8 mouse cellular contexts compared by ENCODE assay signal in genomic region chr17:23843141-23843811, GRCm38 (mm10). TPM values are rescaled to one million over a fixed set of nuclear protein-coding genes. Genes with fewer than 3 reads are reported as not detected.
DNase-seq lines count a peak whose midpoint lies in the region; ATAC-seq and TF ChIP-seq lines count a peak whose summit lies in the region.

No protein-coding gene starts in this region.

- POLR2A ChIA-PET in Patski (lab: Charles Lee), result no interaction called here

- peaks cover 9% of the 10 kb centered on the region for H3K27me3 ChIP-seq in heart, embryonic 10.5 days (ENCODE audit: insufficient read depth, poor library complexity, severe bottlenecking)
- H3K27me3 ChIP-seq in Patski, result no peaks in the 10 kb centered on the region
- H3K27me3 ChIP-seq in midbrain, embryonic 13.5 days, result 0 out of 2 replicates have a peak, but pooled peaks cover 2% of the 10 kb centered on the region

- H3K9ac ChIP-seq in midbrain, embryonic 13.5 days (replicated peaks), result no peak overlapping the region

- no peak for DNase-seq in heart, embryonic 10.5 days (ENCODE audit: low spot score)
- DNase-seq in heart, postnatal 36 days, result no peak
- DNase-seq in Patski (ENCODE audit: low read depth, low spot score), result no peak
- DNase-seq in induced T-regulatory cell, adult 2 months (ENCODE audit: low read depth), result peak; percentile 58
- DNase-seq in right cerebral cortex, adult 18-20 months, result no peak
- DNase-seq in spleen, postnatal 14 days (ENCODE audit: low spot score in 2 of 2), result no peak
- DNase-seq in layer of hippocampus, postnatal 14 days (ENCODE audit: low spot score in 2 of 2), result no peak

- ATAC-seq in Patski, result no peak
- ATAC-seq in midbrain, embryonic 13.5 days, result peak; percentile 20; the same call in 1 of the 2 replicates

- H3K4me1 ChIP-seq in heart, embryonic 10.5 days, result peaks cover 12% of the 10 kb centered on the region
- H3K4me1 ChIP-seq in midbrain, embryonic 13.5 days (replicated peaks), result no peaks in the 10 kb centered on the region

- H3K36me3 ChIP-seq in heart, embryonic 10.5 days, result no peaks in the 10 kb centered on the region
- no peaks in the 10 kb centered on the region for H3K36me3 ChIP-seq in midbrain, embryonic 13.5 days

- peak overlapping the region; percentile 32; the same call in 1 of the 2 replicates for H3K4me2 ChIP-seq in midbrain, embryonic 13.5 days (replicated peaks)

- peak overlapping the region; percentile 44 for H3K4me3 ChIP-seq in heart, embryonic 10.5 days
- H3K4me3 ChIP-seq in midbrain, embryonic 13.5 days (replicated peaks), result no peak overlapping the region

- CTCF ChIA-PET in Patski (lab: Charles Lee), result interaction anchor here (0.9 to 2.9 kb wide), 12 partner anchors 11 to 139 kb away, joined by 3 to 23 read pairs (median 5); partner anchors contain the start of gene Elob

- peak; percentile 53 for TF ChIP-seq CTCF in Patski (IDR thresholded peaks at IDR 0.05)

- intact Hi-C loops in heart, postnatal 36 days (cut with DNase I), result loop anchor here (2.0 kb wide), 1 partner anchor 68 kb away; no protein-coding TSS in a partner anchor

- H3K27ac ChIP-seq in heart, embryonic 10.5 days, result peak overlapping the region; percentile 29; the same call in 1 of the 2 replicates
- H3K27ac ChIP-seq in midbrain, embryonic 13.5 days, result no peak overlapping the region

- no peaks in the 10 kb centered on the region for H3K9me3 ChIP-seq in heart, embryonic 10.5 days
- H3K9me3 ChIP-seq in midbrain, embryonic 13.5 days, result no peaks in the 10 kb centered on the region

- in situ Hi-C loops in Patski (cut with MboI; ENCODE audit: low pct_unique_long_range_greater_than_20kb), result no loop called here

- WGBS in heart, embryonic 10.5 days, result 42% methylated on average over 23 of the region's 23 CpGs
- 40% methylated on average over 23 of the region's 23 CpGs for WGBS in midbrain, embryonic 13.5 days

RNA-seq across cellular contexts. Expression of gene Prss32, which starts 0.4 kb away (rescaled TPM):
- polyA plus RNA-seq in heart, embryonic 10.5 days (2016; fragmentation: Nextera tagmentation; extraction: Ambion mirVana), result not detected in 2 replicates
- total RNA-seq in heart, postnatal 36 days (2021), result not detected
- polyA plus RNA-seq in Patski (2021), result 0.45 TPM
- not detected in 2 replicates for polyA plus RNA-seq in midbrain, embryonic 13.5 days (2015; fragmentation: Nextera tagmentation; extraction: Ambion mirVana)
- total RNA-seq in layer of hippocampus, postnatal 14 days (2021), result under 1 TPM in 1 of 2 experiments, not detected in 1; 0.29 TPM

RNA-seq across cellular contexts. Expression of gene Prss41, which starts 0.7 kb away (rescaled TPM):
- polyA plus RNA-seq in heart, embryonic 10.5 days (2016; fragmentation: Nextera tagmentation; extraction: Ambion mirVana), result 0.41 and 1.5 TPM in 2 replicates
- not detected for total RNA-seq in heart, postnatal 36 days (2021)
- 0.35 TPM for polyA plus RNA-seq in Patski (2021)
- 0.94 and 1.5 TPM in 2 replicates for polyA plus RNA-seq in midbrain, embryonic 13.5 days (2015; fragmentation: Nextera tagmentation; extraction: Ambion mirVana)
- 1 to 10 TPM; 1.8 to 2.0 TPM for total RNA-seq in layer of hippocampus, postnatal 14 days (2021)

RNA-seq across cellular contexts. Expression of gene Prss33, which starts 7.4 kb away (rescaled TPM):
- not detected in 2 replicates for polyA plus RNA-seq in heart, embryonic 10.5 days (2016; fragmentation: Nextera tagmentation; extraction: Ambion mirVana)
- not detected for total RNA-seq in heart, postnatal 36 days (2021)
- not detected for polyA plus RNA-seq in Patski (2021)
- polyA plus RNA-seq in midbrain, embryonic 13.5 days (2015; fragmentation: Nextera tagmentation; extraction: Ambion mirVana), result 0.30 and 0.36 TPM in 2 replicates
- total RNA-seq in layer of hippocampus, postnatal 14 days (2021), result not detected

RNA-seq across cellular contexts. Expression of gene Elob, which starts 14.3 kb away (rescaled TPM):
- 907 and 984 TPM in 2 replicates for polyA plus RNA-seq in heart, embryonic 10.5 days (2016; fragmentation: Nextera tagmentation; extraction: Ambion mirVana)
- 100 to 1,000 TPM; 345 to 363 TPM for total RNA-seq in heart, postnatal 36 days (2021)
- polyA plus RNA-seq in Patski (2021), result 610 TPM
- polyA plus RNA-seq in midbrain, embryonic 13.5 days (2015; fragmentation: Nextera tagmentation; extraction: Ambion mirVana), result 1,286 and 1,324 TPM in 2 replicates
- total RNA-seq in layer of hippocampus, postnatal 14 days (2021), result 100 to 1,000 TPM; 363 to 365 TPM

RNA-seq across cellular contexts. Expression of gene Prss21, which starts 24.6 kb away (rescaled TPM):
- not detected in 2 replicates for polyA plus RNA-seq in heart, embryonic 10.5 days (2016; fragmentation: Nextera tagmentation; extraction: Ambion mirVana)
- not detected for total RNA-seq in heart, postnatal 36 days (2021)
- not detected for polyA plus RNA-seq in Patski (2021)
- polyA plus RNA-seq in midbrain, embryonic 13.5 days (2015; fragmentation: Nextera tagmentation; extraction: Ambion mirVana), result not detected in 2 replicates
- total RNA-seq in layer of hippocampus, postnatal 14 days (2021), result not detected
